Mouse (Mus musculus): ENCODE measurements at regions not wholly inside any gene's neighbourhood (a gene's known extent, or its start where the extent isn't known, plus 50 kb on each side); places are given as distances from the start of the nearest gene placed in this dataset.
"Not testable (repeated sequence)": the region's sequence is repeated elsewhere in the genome, so short reads cannot be mapped to it uniquely, and the experiment has no call there.

- H3K9ac ChIP-seq = no peak overlapping the region
- H3K36me3 ChIP-seq = no peaks in the 10 kb centered on the region
- no peaks in the 10 kb centered on the region for H3K27me3 ChIP-seq
- H3K9me3 ChIP-seq (replicated peaks) = no peaks in the 10 kb centered on the region
- 76% methylated on average over 3 of the region's 3 CpGs for WGBS
- no peak overlapping the region for H3K4me2 ChIP-seq
- no peak for ATAC-seq (replicated peaks; ENCODE audit: insufficient number of reproducible peaks, insufficient read depth, low FRiP score, low read depth)
- H3K27ac ChIP-seq = no peak overlapping the region
- no peak overlapping the region for H3K4me3 ChIP-seq
- no peaks in the 10 kb centered on the region for H3K4me1 ChIP-seq (replicated peaks)
Measured at GRCm38 (mm10) chr4:23148097-23148849, 660.1 kb upstream of the Pou3f2 start.

GRCm38 (mm10) chr4:23133386-23133785 is 645.2 kb upstream of the Pou3f2 start:
- whole genome bisulfite sequencing = 29% methylated on average over 2 of the region's 2 CpGs
- Histone ChIP-seq H3K4me1 (replicated peaks) (no peaks in the 10 kb centered on the region), H3K4me3 (no peak overlapping the region), H3K36me3 (no peaks in the 10 kb centered on the region), H3K4me2 (no peak overlapping the region), H3K9ac (no peak overlapping the region), H3K27ac (no peak overlapping the region), H3K27me3 (no peaks in the 10 kb centered on the region), H3K9me3 (replicated peaks) (no peaks in the 10 kb centered on the region)
- no peak for ATAC-seq (replicated peaks; ENCODE audit: insufficient number of reproducible peaks, insufficient read depth, low FRiP score, low read depth)

GRCm38 (mm10) chr4:23101452-23101851 is 613.3 kb upstream of the Pou3f2 start:
- H3K4me2 ChIP-seq; H3K4me3 ChIP-seq; ATAC-seq (replicated peaks; ENCODE audit: insufficient number of reproducible peaks, insufficient read depth, low FRiP score, low read depth); H3K36me3 ChIP-seq; H3K9ac ChIP-seq; H3K9me3 ChIP-seq (replicated peaks); H3K27ac ChIP-seq; H3K27me3 ChIP-seq; H3K4me1 ChIP-seq (replicated peaks): not testable (repeated sequence)
- WGBS = 88% methylated on average over 2 of the region's 2 CpGs

- no peak overlapping the region for H3K27ac ChIP-seq
- H3K9me3 ChIP-seq (replicated peaks) = no peaks in the 10 kb centered on the region
- no peak overlapping the region for H3K9ac ChIP-seq
- H3K27me3 ChIP-seq = no peaks in the 10 kb centered on the region
- H3K4me3 ChIP-seq = no peak overlapping the region
- H3K4me1 ChIP-seq (replicated peaks) = no peaks in the 10 kb centered on the region
- ATAC-seq (replicated peaks; ENCODE audit: insufficient number of reproducible peaks, insufficient read depth, low FRiP score, low read depth) = no peak
- H3K4me2 ChIP-seq = no peak overlapping the region
- WGBS = 87% methylated on average over 5 of the region's 5 CpGs
- no peaks in the 10 kb centered on the region for H3K36me3 ChIP-seq
Measured at GRCm38 (mm10) chr4:23079521-23079920, 591.4 kb upstream of the Pou3f2 start.

GRCm38 (mm10) chr4:23077603-23078002 is 589.4 kb upstream of the Pou3f2 start:
- no peak overlapping the region for H3K4me3 ChIP-seq
- WGBS = 59% methylated on average over 2 of the region's 2 CpGs
- no peaks in the 10 kb centered on the region for H3K36me3 ChIP-seq
- no peaks in the 10 kb centered on the region for H3K4me1 ChIP-seq (replicated peaks)
- no peaks in the 10 kb centered on the region for H3K27me3 ChIP-seq
- no peaks in the 10 kb centered on the region for H3K9me3 ChIP-seq (replicated peaks)
- H3K4me2 ChIP-seq = no peak overlapping the region
- no peak overlapping the region for H3K27ac ChIP-seq
- ATAC-seq (replicated peaks; ENCODE audit: insufficient number of reproducible peaks, insufficient read depth, low FRiP score, low read depth) = no peak
- no peak overlapping the region for H3K9ac ChIP-seq

- no peaks in the 10 kb centered on the region for H3K9me3 ChIP-seq (replicated peaks)
- H3K4me3 ChIP-seq = no peak overlapping the region
- WGBS = 80% methylated on average over 9 of the region's 9 CpGs
- H3K27ac ChIP-seq = no peak overlapping the region
- no peak overlapping the region for H3K4me2 ChIP-seq
- H3K9ac ChIP-seq = no peak overlapping the region
- ATAC-seq (replicated peaks; ENCODE audit: insufficient number of reproducible peaks, insufficient read depth, low FRiP score, low read depth) = no peak
- H3K4me1 ChIP-seq (replicated peaks) = no peaks in the 10 kb centered on the region
- H3K27me3 ChIP-seq = no peaks in the 10 kb centered on the region
- no peaks in the 10 kb centered on the region for H3K36me3 ChIP-seq
Measured at GRCm38 (mm10) chr4:23050701-23051317, 562.6 kb upstream of the Pou3f2 start.

GRCm38 (mm10) chr4:23037784-23038183 is 549.6 kb upstream of the Pou3f2 start:
- ATAC-seq (replicated peaks; ENCODE audit: insufficient number of reproducible peaks, insufficient read depth, low FRiP score, low read depth) = no peak

GRCm38 (mm10) chr4:23031271-23031670 is 543.1 kb upstream of the Pou3f2 start:
- WGBS = 74% methylated on average over 2 of the region's 2 CpGs
- H3K27ac ChIP-seq = no peak overlapping the region
- H3K9ac ChIP-seq = no peak overlapping the region
- no peaks in the 10 kb centered on the region for H3K27me3 ChIP-seq
- H3K4me3 ChIP-seq = no peak overlapping the region
- no peaks in the 10 kb centered on the region for H3K36me3 ChIP-seq
- no peak for ATAC-seq (replicated peaks; ENCODE audit: insufficient number of reproducible peaks, insufficient read depth, low FRiP score, low read depth)
- H3K4me2 ChIP-seq = no peak overlapping the region
- H3K4me1 ChIP-seq (replicated peaks) = no peaks in the 10 kb centered on the region
- H3K9me3 ChIP-seq (replicated peaks) = no peaks in the 10 kb centered on the region

More at GRCm38 (mm10) chr4:23037784-23038183, 549.6 kb upstream of the Pou3f2 start:
- Histone ChIP-seq H3K9ac (no peak overlapping the region), H3K27me3 (no peaks in the 10 kb centered on the region), H3K9me3 (replicated peaks) (no peaks in the 10 kb centered on the region), H3K4me2 (no peak overlapping the region), H3K4me1 (replicated peaks) (no peaks in the 10 kb centered on the region), H3K36me3 (no peaks in the 10 kb centered on the region), H3K4me3 (no peak overlapping the region), H3K27ac (no peak overlapping the region)
- 73% methylated on average over 6 of the region's 6 CpGs for WGBS

- 0 out of 2 replicates have a peak overlapping the region, but pooled peaks have one; percentile 8 for H3K4me2 ChIP-seq
- 19% methylated on average over 2 of the region's 2 CpGs for WGBS
- no peak overlapping the region for H3K27ac ChIP-seq
- ATAC-seq (replicated peaks; ENCODE audit: insufficient number of reproducible peaks, insufficient read depth, low FRiP score, low read depth) = no peak
- H3K4me1 ChIP-seq (replicated peaks) = no peaks in the 10 kb centered on the region
- H3K4me3 ChIP-seq = no peak overlapping the region
- no peaks in the 10 kb centered on the region for H3K36me3 ChIP-seq
- H3K27me3 ChIP-seq = no peaks in the 10 kb centered on the region
- no peaks in the 10 kb centered on the region for H3K9me3 ChIP-seq (replicated peaks)
- H3K9ac ChIP-seq = no peak overlapping the region
Measured at GRCm38 (mm10) chr4:23022177-23022576, 534.0 kb upstream of the Pou3f2 start.

- WGBS = 60% methylated on average over 2 of the region's 2 CpGs
- ATAC-seq (replicated peaks; ENCODE audit: insufficient number of reproducible peaks, insufficient read depth, low FRiP score, low read depth) = no peak
- H3K4me1 ChIP-seq (replicated peaks) = no peaks in the 10 kb centered on the region
- no peaks in the 10 kb centered on the region for H3K9me3 ChIP-seq (replicated peaks)
- H3K9ac ChIP-seq = no peak overlapping the region
- H3K4me2 ChIP-seq = no peak overlapping the region
- no peaks in the 10 kb centered on the region for H3K36me3 ChIP-seq
- H3K27ac ChIP-seq = no peak overlapping the region
- no peaks in the 10 kb centered on the region for H3K27me3 ChIP-seq
- H3K4me3 ChIP-seq = no peak overlapping the region
Measured at GRCm38 (mm10) chr4:23010346-23010745, 522.2 kb upstream of the Pou3f2 start.

- not testable (repeated sequence) for H3K9me3 ChIP-seq (replicated peaks); H3K9ac ChIP-seq; H3K4me3 ChIP-seq; H3K36me3 ChIP-seq; H3K27ac ChIP-seq; H3K4me2 ChIP-seq; H3K27me3 ChIP-seq; ATAC-seq (replicated peaks; ENCODE audit: insufficient number of reproducible peaks, insufficient read depth, low FRiP score, low read depth); H3K4me1 ChIP-seq (replicated peaks)
- WGBS = 55% methylated on average over 3 of the region's 3 CpGs
Measured at GRCm38 (mm10) chr4:23009196-23009595, 521.0 kb upstream of the Pou3f2 start.

GRCm38 (mm10) chr4:22998994-22999393 is 510.8 kb upstream of the Pou3f2 start:
- H3K27me3 ChIP-seq = no peaks in the 10 kb centered on the region
- no peak overlapping the region for H3K27ac ChIP-seq
- H3K36me3 ChIP-seq = no peaks in the 10 kb centered on the region
- no peak for ATAC-seq (replicated peaks; ENCODE audit: insufficient number of reproducible peaks, insufficient read depth, low FRiP score, low read depth)
- H3K4me2 ChIP-seq = no peak overlapping the region
- no peak overlapping the region for H3K9ac ChIP-seq
- H3K9me3 ChIP-seq (replicated peaks) = no peaks in the 10 kb centered on the region
- no peak overlapping the region for H3K4me3 ChIP-seq
- no peaks in the 10 kb centered on the region for H3K4me1 ChIP-seq (replicated peaks)
- WGBS = 47% methylated on average over 4 of the region's 4 CpGs

Data from heart, embryonic 15.5 days (tissue).